Mouse (Mus musculus) stomach, embryonic 15.5 days (tissue): Measurements from ENCODE around the gene Clec4n. TPM values are rescaled to one million over a fixed set of nuclear protein-coding genes. Genes with fewer than 3 reads are reported as not detected.
A peak's percentile ranks its signal among the peaks of the same experiment; 100 is the strongest.
"Not testable (repeated sequence)": the region's sequence is repeated elsewhere in the genome, so short reads cannot be mapped to it uniquely, and the experiment has no call there.

ENCODE experiments used
- ATAC-seq: fragments of 200-750 bp; cut with Nextera tagmentation; 2 replicates; pipeline ENCODE4 v1.8.0; 2017; ENCODE audit warnings: low read depth, moderate number of reproducible peaks, moderate TSS enrichment; ENCODE audit not compliant: insufficient read depth, low FRiP score
- H3K27ac ChIP-seq: fragments of 300-500 bp; sonication (generic); 2 replicates; pipeline ENCODE4 v1.5.1; 2015; ENCODE audit warnings: mild to moderate bottlenecking, inconsistent platforms
- H3K27me3 ChIP-seq: fragments of 300-500 bp; sonication (generic); replicated peaks from 2 replicates; pipeline ENCODE4 v1.6.1; 2015; ENCODE audit warnings: inconsistent platforms
- H3K36me3 ChIP-seq: fragments of 300-500 bp; sonication (generic); 2 replicates; pipeline ENCODE4 v1.6.1; 2015; ENCODE audit warnings: inconsistent platforms
- H3K4me1 ChIP-seq: fragments of 300-500 bp; sonication (generic); 2 replicates; pipeline ENCODE4 v1.6.1; 2015; ENCODE audit warnings: inconsistent platforms
- H3K4me2 ChIP-seq: fragments of 300-500 bp; sonication (generic); 2 replicates; pipeline ENCODE4 v1.6.1; 2015; ENCODE audit warnings: mild to moderate bottlenecking, inconsistent platforms
- H3K4me3 ChIP-seq: fragments of 300-500 bp; sonication (generic); replicated peaks from 2 replicates; pipeline ENCODE4 v1.5.1; 2015; ENCODE audit warnings: inconsistent platforms
- H3K9ac ChIP-seq: fragments of 300-500 bp; sonication (generic); 2 replicates; pipeline ENCODE4 v1.6.1; 2015; ENCODE audit warnings: inconsistent platforms
- H3K9me3 ChIP-seq: fragments of 300-500 bp; sonication (generic); 2 replicates; pipeline ENCODE4 v1.6.1; 2016; ENCODE audit warnings: inconsistent platforms
- WGBS: fragments of 180-500 bp; shearing (Covaris S2); methylation state at CpG from one replicate; pipeline ENCODE4 v1.1.7; 2015; 5-methylcytosine and 5-hydroxymethylcytosine counted together
- polyA plus RNA-seq: library from polyadenylated mRNA; unstranded; fragments of >200 nt; fragmentation: Nextera tagmentation; extraction: Ambion mirVana; gene quantifications from 2 replicates; pipeline ENCODE4 v1.2.1, GENCODE M21; 2015

Clec4n gene
- polyA plus RNA-seq, 1 experiment from 2014 or later, result 5.0 TPM

DNA sequence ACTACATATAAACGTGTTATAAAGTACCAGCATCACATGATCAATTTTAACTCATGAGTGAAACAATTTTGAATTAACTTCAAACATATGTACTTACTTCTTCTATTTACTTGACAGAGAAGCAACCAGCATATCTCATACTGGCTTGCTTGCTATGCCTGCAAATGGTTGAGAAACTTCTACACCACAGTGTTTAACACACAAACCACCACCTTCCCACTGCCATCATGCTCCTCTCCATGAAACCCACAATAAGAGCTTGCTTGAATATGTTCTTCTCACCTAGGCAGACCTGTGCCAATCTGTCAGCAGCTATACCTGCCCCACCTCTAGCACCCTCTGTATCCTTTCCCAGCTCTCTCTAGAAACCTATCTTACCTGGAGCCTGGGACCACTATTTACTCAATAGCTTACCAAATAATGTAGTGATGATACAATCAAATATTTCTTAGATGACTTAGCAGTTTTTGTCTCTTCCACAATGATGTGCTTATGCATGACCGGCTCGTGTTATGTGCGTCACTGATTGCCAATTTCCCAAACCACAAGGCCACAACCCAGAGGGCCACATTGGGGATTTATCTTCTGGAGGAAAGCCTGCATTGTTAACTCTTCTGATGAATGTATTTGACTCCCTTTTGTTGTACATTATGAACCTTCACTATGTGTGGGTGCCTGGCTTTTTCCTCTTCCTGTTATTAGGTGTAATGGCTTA, 30.4 kb downstream of the Clec4n start:
- Histone ChIP-seq H3K27ac (no peak overlapping the region), H3K9ac (no peak overlapping the region), H3K27me3 (no peaks in the 10 kb centered on the region), H3K36me3 (no peaks in the 10 kb centered on the region), H3K4me2 (no peak overlapping the region), H3K4me3 (no peak overlapping the region), H3K4me1 (no peaks in the 10 kb centered on the region), H3K9me3 (no peaks in the 10 kb centered on the region)
- ATAC-seq, result no peak
- 76% methylated on average over 4 of the region's 4 CpGs for WGBS

DNA sequence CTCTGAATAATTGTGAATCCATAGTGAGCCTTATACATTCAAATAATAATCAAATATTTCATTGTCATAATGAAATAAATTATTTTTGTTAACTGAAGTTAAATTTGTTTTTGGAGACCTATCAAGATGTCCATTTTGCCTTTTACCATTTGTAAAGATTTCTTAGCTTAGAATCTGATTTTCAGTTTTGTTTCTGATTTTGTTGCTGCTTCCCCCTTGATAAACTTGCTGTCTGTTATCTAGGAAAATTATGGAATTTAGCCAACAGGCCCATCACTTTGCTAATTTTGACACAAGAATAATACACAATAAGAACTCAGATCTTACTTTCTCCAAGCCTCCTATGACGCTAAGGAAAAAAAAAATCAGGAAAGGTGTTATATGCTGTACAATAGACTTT, 31.2 kb downstream of the Clec4n start:
- WGBS, result 80% methylated on average over 1 of the region's 1 CpGs
- H3K4me3 ChIP-seq, result no peak overlapping the region
- H3K27ac ChIP-seq, result no peak overlapping the region
- H3K27me3 ChIP-seq, result no peaks in the 10 kb centered on the region
- no peaks in the 10 kb centered on the region for H3K36me3 ChIP-seq
- H3K9me3 ChIP-seq, result no peaks in the 10 kb centered on the region
- no peak overlapping the region for H3K9ac ChIP-seq
- H3K4me1 ChIP-seq, result no peaks in the 10 kb centered on the region
- ATAC-seq, result no peak
- H3K4me2 ChIP-seq, result no peak overlapping the region

DNA sequence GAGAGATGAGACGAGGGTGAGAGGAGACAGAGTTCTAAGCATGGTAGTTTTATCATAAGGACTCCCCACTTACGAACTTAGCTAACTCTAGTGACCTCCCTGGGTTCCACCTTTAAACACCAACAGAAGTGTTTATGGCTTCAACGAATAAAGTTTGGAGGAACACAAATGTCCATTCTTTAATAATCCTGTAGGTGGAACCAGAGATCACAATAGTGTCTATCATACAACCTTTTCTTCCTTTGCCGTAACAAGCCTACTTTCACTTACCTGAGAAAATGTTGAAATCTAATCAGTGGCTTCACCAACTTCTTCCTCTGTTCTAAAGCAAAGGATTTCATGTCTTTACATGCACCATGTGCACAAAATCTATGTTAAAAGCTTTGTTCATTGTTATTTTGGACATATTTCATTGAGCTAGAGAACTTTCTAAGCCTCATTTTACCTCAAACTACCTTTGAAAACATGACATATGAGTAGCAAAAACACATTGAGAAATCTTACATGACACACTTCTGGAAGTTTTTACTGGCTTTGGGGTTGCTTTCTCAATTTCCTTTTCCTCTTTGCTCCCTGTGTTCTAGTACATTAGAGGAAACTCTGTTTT, 32.0 kb downstream of the Clec4n start, which contains the start of gene Clec4d:
Clec4d (plus strand) TSS at position 557 of the 607 bp plus-strand sequence.
- H3K4me2 ChIP-seq, result no peak within 1 kb of the TSS
- H3K9ac ChIP-seq, result no peak within 1 kb of the TSS
- WGBS, result 64% methylated on average over 4 of the region's 4 CpGs
- H3K36me3 ChIP-seq, result no peaks in the 10 kb centered on the region
- H3K4me1 ChIP-seq, result no peaks in the 10 kb centered on the region
- no peak for ATAC-seq
- no peaks in the 10 kb centered on the region for H3K9me3 ChIP-seq
- no peak within 1 kb of the TSS for H3K27ac ChIP-seq
- H3K27me3 ChIP-seq, result no peaks in the 10 kb centered on the region
- H3K4me3 ChIP-seq, result no peak within 1 kb of the TSS

DNA sequence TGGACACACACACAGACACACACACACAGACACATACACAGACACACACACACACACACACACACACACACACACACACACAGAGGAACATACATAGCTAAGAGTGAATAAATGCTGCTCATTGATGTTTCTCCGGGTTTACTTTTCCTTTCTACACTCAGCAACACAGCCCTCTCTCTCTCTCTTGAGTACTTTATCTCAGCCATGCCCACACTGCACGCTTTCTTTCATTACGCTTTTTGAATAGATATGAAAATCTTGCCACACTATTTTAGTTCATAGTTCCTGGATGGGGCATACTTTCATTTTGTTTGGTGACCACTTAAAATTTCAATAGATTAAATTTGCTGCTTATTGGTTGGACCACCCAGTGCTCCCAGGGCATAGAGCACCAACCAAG, 34.6 kb downstream of the Clec4n start:
- Histone ChIP-seq H3K4me2 (no peak overlapping the region), H3K4me3 (no peak overlapping the region), H3K4me1 (no peaks in the 10 kb centered on the region), H3K9me3 (no peaks in the 10 kb centered on the region), H3K36me3 (no peaks in the 10 kb centered on the region), H3K27ac (no peak overlapping the region), H3K9ac (no peak overlapping the region), H3K27me3 (no peaks in the 10 kb centered on the region)
- WGBS, result 85% methylated on average over 3 of the region's 3 CpGs
- ATAC-seq, result no peak

DNA sequence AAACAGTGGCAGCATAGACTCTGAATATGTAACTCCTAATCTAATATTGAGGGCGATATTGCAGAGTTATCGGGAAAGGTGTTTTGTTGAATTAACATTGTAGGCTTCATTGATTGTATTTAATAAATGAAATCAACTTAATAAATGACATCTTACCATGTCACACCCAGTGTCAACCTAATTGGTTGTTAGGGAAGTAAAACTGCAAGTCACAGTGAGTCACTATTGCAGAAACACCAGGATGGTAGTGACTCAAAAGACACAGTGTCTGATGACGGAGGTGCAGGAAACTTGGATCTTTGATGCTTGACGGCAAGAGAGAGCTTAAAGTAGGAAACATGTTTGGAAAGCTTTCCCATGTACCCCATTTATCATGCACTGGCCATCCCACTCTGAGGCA, 36.2 kb downstream of the Clec4n start:
- H3K27me3 ChIP-seq, result no peaks in the 10 kb centered on the region
- WGBS, result 82% methylated on average over 4 of the region's 4 CpGs
- no peak overlapping the region for H3K9ac ChIP-seq
- no peaks in the 10 kb centered on the region for H3K4me1 ChIP-seq
- H3K4me2 ChIP-seq, result no peak overlapping the region
- H3K36me3 ChIP-seq, result no peaks in the 10 kb centered on the region
- H3K9me3 ChIP-seq, result no peaks in the 10 kb centered on the region
- H3K4me3 ChIP-seq, result no peak overlapping the region
- no peak overlapping the region for H3K27ac ChIP-seq
- ATAC-seq, result no peak

DNA sequence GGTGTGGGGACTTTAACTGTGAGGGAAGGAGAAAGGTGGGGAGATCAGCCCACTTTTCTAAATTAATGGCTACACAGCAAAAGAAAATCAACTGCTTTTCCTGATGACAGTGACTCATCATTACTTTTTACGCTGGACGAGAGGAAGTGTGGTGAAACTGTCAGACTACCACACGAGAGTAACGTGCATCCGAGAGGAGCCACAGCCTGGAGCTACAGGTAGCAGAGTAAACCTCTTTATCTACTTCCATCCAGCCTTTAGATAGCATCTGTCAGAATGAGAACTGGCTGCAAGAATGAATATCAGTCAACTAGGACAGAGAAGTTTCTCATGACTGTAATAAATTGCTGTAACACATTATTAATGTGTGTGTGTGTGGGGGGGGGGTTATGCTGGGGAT, 37.3 kb downstream of the Clec4n start:
- ATAC-seq, result no peak
- no peaks in the 10 kb centered on the region for H3K36me3 ChIP-seq
- WGBS, result 58% methylated on average over 5 of the region's 5 CpGs
- no peaks in the 10 kb centered on the region for H3K27me3 ChIP-seq
- no peak overlapping the region for H3K4me2 ChIP-seq
- no peaks in the 10 kb centered on the region for H3K9me3 ChIP-seq
- no peak overlapping the region for H3K9ac ChIP-seq
- H3K27ac ChIP-seq, result no peak overlapping the region
- H3K4me3 ChIP-seq, result no peak overlapping the region
- no peaks in the 10 kb centered on the region for H3K4me1 ChIP-seq

DNA sequence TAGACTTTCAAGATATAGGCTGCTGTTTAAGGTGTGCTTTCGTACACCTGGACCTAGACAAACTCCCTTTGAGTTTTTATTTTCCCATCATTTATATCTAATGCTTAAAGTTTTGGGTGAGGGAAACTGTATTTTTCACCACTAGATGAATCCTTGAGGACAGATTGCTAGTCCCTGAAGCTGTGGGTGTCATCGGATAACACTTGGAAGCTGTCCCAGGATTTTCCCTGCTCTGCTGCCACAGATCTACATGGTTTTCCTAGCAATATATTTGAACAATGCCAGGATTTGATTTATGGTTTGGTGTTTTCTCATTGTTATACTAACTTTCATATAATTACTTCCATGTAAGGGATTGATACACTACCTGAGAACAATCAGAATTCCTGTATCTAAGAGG, 49.8 kb downstream of the Clec4n start:
- no peaks in the 10 kb centered on the region for H3K27me3 ChIP-seq
- H3K27ac ChIP-seq, result no peak overlapping the region
- H3K9me3 ChIP-seq, result no peaks in the 10 kb centered on the region
- no peak overlapping the region for H3K9ac ChIP-seq
- ATAC-seq, result no peak
- H3K4me2 ChIP-seq, result no peak overlapping the region
- H3K36me3 ChIP-seq, result no peaks in the 10 kb centered on the region
- no peak overlapping the region for H3K4me3 ChIP-seq
- 84% methylated on average over 2 of the region's 2 CpGs for WGBS
- no peaks in the 10 kb centered on the region for H3K4me1 ChIP-seq

DNA sequence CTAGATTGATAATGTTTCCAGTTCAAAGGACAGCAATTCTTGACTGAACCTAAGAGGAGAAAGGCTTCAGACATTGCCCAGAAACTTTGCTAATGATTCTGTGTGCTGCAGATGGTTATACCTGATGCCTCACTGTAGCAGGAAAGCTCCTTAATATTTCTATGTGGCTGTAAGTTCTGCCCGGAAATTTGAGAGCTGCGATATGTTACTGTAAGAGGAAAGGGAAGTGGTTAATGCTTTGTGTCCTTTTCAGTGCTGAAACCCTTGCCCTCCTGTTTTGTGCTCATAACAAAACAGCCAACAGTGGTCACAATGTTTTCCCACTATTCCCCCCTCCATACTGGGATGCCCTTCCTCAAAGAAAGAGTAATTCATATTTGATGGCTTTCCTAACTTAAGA, 56.7 kb downstream of the Clec4n start:
- Histone ChIP-seq H3K4me2 (no peak overlapping the region), H3K4me3 (no peak overlapping the region), H3K27ac (no peak overlapping the region), H3K9me3 (no peaks in the 10 kb centered on the region), H3K27me3 (no peaks in the 10 kb centered on the region), H3K9ac (no peak overlapping the region), H3K36me3 (no peaks in the 10 kb centered on the region), H3K4me1 (no peaks in the 10 kb centered on the region)
- 83% methylated on average over 2 of the region's 2 CpGs for WGBS
- ATAC-seq, result no peak

DNA sequence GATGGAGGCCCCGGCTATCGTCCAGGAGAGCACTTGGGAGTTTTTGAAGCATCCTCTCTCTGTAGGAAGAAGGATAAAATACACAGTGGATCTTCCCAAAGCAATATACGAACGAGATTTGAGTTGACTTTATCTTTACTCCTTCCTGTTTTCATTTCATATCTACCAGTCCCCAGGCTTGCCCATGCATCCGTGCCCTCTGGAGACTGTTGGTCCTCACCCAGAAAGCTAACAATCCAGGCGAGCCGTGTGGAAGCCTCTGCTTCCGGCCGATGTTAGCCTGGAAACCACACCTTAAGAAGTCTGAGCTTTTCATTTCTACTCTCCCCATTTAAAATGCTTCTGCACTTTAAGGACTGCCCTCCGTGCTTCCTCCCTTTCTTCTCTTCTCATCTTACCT, 59.3 kb downstream of the Clec4n start:
- no peak overlapping the region for H3K27ac ChIP-seq
- no peaks in the 10 kb centered on the region for H3K9me3 ChIP-seq
- no peaks in the 10 kb centered on the region for H3K27me3 ChIP-seq
- no peak overlapping the region for H3K4me2 ChIP-seq
- no peak for ATAC-seq
- 61% methylated on average over 10 of the region's 10 CpGs for WGBS
- no peaks in the 10 kb centered on the region for H3K36me3 ChIP-seq
- H3K4me1 ChIP-seq, result no peaks in the 10 kb centered on the region
- H3K4me3 ChIP-seq, result no peak overlapping the region
- no peak overlapping the region for H3K9ac ChIP-seq

DNA sequence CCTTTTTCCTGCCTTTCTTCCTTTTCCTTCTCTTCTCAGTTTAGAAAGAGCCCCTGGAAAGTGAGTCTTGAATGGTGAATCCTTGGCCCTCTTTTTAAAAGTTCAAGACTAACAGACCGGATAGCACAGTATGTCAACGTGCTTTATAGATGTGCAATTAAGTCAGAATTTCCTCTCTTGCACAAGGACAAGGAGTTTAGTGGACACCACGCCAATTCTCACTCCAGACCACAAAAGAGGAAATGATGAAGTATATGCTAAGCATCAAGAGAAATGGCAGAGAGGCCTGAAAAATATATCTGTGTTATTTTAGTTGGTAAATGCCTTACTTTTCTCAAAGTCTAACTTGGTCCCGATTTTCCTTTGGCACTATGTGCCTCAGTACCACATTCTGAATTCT, 60.1 kb downstream of the Clec4n start, which contains the start of gene Clec4e:
Clec4e (minus strand) TSS at position 118 of the 400 bp plus-strand sequence.
- Histone ChIP-seq H3K4me3 (no peak within 1 kb of the TSS), H3K9ac (no peak within 1 kb of the TSS), H3K27ac (no peak within 1 kb of the TSS), H3K4me2 (no peak within 1 kb of the TSS), H3K27me3 (no peaks in the 10 kb centered on the region), H3K9me3 (no peaks in the 10 kb centered on the region), H3K36me3 (no peaks in the 10 kb centered on the region), H3K4me1 (no peaks in the 10 kb centered on the region)
- ATAC-seq, result no peak
- WGBS, result 77% methylated on average over 4 of the region's 4 CpGs

DNA sequence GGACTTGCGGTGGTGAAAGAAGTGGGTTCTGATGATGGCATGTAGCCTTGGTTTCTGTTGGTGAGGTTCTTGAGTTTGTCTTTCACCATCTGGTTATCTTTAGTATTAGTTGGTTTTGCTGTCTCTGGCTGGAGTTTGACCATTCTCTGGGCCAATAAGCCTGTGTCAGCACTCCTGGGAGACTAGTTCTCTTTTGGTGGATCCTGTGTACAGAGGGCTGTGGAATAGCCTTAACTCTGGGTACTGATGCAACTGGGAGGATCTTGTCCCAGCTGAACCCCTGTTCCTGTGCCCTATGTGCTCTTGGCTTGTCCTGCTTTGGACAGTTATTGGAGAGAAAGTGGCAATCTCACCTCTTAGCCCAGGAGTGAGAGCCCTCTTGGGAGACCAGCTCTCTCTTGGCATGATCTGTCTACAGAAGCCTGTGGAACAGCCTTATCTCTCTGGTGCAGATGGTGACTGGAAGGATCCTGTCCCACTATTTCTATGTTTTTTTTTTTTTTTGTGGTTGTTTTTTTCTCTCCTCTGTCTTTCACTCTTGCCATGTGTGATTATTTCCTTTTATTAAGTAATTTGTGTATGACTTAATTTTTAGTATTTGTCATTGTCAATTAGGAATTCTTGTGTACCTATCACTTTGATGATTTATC, 63.2 kb downstream of the Clec4n start:
- Histone ChIP-seq H3K4me1 (no peaks in the 10 kb centered on the region), H3K4me3 (no peak overlapping the region), H3K9me3 (no peaks in the 10 kb centered on the region), H3K27me3 (no peaks in the 10 kb centered on the region), H3K36me3 (no peaks in the 10 kb centered on the region), H3K4me2 (no peak overlapping the region), H3K9ac (no peak overlapping the region), H3K27ac (no peak overlapping the region)
- peak; percentile 97 for ATAC-seq
- WGBS, result 100% methylated on average over 1 of the region's 1 CpGs

DNA sequence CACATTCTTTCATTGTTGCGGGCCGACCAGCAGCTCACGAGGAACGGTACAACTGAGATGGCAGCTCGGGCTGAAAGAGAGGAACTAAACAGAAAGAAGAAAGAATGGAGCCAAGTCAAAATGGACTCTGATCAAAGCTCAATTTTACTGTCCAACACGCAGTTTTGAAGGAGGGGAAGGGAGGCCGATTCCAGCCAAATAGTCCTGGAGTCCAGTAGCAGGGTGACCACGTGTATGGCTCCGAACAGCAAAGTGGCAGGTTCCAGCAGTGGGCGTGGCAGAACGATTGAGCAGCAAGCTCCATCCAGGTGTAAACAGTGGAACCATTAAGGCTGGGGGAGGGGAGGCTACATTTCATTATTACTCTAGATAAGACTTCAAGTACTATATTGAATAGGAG, 63.9 kb downstream of the Clec4n start:
- H3K4me3 ChIP-seq, H3K4me1 ChIP-seq, H3K9ac ChIP-seq, ATAC-seq, H3K27me3 ChIP-seq, H3K27ac ChIP-seq, H3K36me3 ChIP-seq, H3K9me3 ChIP-seq, H3K4me2 ChIP-seq: not testable (repeated sequence)
- 86% methylated on average over 11 of the region's 11 CpGs for WGBS
